Mouse (Mus musculus) liver, adult (tissue): ENCODE measurements around the gene Aco1.

Experiments
- GATA4 ChIP-seq: IDR thresholded peaks from 2 replicates; pipeline ENCODE4 v1.6.1; 2014; ENCODE audit warnings: mild to moderate bottlenecking, low read length; ENCODE audit not compliant: insufficient replicate concordance

The Aco1 gene

GRCm38 (mm10) chr4:40182651-40183320 is 39.9 kb downstream of the Aco1 start:
- TF ChIP-seq GATA4 = no peak

GRCm38 (mm10) chr4:40183781-40184180 is 40.9 kb downstream of the Aco1 start:
- TF ChIP-seq GATA4 = no peak

DNA sequence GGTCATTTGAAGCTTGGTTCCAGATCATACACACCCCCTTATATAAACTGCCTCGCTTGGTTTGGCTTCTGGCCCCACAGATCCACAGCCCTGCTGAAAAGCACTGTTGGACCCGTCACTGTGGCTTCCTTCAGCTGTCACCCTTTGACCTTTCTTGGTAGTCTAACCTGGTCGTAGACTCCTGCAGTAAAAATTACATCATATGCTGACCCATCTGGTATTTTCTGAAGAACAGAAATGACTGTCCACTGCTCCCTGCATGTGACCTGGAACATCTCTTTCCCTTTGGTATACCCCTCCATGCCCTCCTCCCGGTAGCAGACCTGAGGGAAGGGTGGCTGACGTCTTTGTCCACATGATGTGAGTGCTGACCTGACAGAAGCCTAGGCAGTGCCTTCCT is 41.6 kb downstream of the Aco1 start:
- no peak for TF ChIP-seq GATA4

DNA sequence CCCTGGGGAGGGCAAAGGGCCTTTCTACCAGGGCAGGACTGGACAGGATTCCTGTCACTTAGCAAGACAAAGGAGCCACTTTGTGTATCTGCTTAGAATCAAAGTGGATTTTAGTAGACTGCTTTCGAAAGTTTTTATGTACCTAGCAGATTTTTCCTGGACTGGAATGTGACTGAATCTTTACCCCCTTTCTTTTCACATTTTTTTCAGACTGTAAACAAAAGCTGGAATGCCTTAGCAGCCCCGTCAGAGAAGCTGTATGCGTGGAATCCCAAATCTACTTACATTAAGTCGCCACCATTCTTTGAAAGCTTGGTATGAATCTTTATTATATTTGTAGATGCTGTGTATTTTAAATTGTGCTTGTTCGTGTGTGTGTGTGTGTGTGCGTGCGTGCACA is 45.1 kb downstream of the Aco1 start:
- TF ChIP-seq GATA4 = no peak

DNA sequence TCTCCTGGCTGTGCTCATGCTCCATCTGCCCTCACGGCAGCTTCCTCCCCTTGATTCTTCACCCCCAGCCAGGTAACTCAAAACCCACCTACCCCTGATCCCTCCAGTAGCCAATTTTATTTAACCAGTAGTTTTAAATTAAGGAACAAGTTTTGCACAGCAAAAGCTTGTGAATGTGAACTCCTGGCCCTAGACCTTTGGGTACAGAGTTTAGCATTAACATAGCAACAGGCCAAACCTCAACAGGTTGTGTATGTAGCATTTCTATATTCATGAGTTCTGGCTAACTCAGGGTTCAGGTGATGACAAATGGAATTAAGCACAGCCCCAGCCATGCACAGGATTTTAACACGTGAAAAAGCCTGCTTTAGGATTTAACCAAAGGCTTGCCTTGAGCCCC is 49.4 kb downstream of the Aco1 start:
- no peak for TF ChIP-seq GATA4

GRCm38 (mm10) chr4:40193461-40193860 is 50.6 kb downstream of the Aco1 start:
- TF ChIP-seq GATA4 = no peak

GRCm38 (mm10) chr4:40195336-40195735 is 52.5 kb downstream of the Aco1 start:
- TF ChIP-seq GATA4 = no peak

- no peak for TF ChIP-seq GATA4
Observed at GRCm38 (mm10) chr4:40202205-40202604, 59.3 kb downstream of the Aco1 start.

DNA sequence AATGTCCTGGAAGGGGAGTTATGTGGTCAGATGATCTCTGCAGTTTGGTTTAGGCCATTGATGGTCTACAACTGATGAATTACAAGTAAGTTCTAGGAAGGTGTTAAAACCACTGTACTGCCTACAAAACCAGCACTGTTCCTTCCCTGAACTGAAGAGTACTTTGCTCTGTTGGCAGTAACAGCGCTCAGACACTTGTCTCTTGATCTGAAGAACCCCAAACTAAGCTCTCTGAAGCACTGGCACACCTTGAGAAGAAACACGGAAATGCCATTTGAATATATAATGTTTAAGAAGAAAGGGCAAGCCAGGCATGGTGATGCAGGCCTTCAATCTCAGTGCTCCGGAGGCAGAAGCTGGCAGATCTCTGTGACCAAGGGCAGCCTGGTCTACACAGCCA is 61.5 kb downstream of the Aco1 start:
- no peak for TF ChIP-seq GATA4

DNA sequence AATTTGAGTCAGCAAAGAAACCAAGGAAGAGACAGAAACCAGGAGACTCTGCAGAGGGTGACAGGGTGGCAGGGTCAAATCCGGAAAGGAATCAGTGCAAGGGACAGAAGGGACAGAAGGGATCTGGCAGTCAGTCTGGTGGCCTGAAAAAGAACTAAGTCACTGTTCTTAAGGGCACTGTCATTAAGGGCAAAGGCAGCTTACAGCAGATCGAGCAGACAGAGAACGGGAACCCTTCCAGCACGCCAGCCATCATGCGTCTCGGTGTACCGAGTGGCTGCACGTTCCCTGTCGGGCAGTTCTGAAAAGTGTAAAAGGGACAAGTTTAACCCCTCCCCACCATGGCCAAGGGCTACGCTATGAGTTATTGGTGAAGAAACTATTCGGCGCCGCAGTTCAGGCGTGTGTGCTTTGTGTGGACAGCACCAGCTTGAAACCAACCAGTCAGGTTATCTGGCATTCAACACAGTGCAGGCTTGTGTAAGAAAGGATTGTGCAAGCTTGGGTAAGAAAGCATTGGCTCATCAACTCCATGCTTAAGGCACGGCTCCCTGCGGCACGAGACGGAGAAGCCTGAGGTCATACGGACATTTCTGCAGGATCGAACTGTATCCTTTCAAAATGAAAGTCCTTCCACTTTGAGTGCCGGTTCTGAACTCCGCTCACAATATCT is 62.5 kb downstream of the Aco1 start:
- TF ChIP-seq GATA4 = no peak

DNA sequence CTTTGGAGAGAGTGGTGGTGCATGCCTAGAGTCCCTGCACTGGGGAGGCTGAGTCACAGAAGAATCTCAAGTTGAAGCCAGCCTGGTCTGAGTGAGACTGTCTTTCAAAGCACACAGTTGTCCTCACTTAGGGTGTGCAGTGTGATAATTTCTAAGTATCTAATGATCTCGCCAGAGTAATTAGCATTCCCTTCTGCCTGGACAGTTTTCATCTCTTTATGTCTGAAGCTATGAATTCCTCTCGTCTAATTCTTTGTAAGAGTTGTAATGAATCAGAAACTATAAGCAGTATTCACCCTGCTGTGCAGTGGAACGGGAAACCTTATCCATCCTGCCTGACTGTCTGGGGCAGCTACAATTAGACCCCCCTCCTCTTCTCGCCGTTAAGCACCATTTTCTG is 64.8 kb downstream of the Aco1 start:
- no peak for TF ChIP-seq GATA4

GRCm38 (mm10) chr4:40212177-40212576 is 69.3 kb downstream of the Aco1 start:
- no peak for TF ChIP-seq GATA4

DNA sequence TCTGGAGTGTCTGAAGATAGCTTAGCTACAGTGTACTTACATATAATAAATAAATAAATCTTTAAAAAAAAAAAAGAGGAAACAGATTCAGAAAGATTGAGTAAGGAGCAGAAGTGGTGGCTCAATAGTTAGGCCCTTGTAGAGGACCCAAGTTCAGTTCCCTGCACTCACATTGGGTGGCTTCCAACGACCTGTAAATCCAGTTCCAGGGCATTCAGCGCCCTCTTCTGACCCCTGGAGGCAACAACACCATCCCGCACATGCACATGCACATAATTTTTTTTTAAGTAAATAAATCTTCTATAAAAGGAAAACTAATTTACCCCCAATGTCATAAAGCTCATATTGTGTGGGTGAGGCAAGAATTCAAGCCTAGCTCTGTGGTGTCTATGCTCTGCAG is 75.0 kb downstream of the Aco1 start:
- TF ChIP-seq GATA4 = no peak

GRCm38 (mm10) chr4:40218382-40218781 is 75.5 kb downstream of the Aco1 start:
- no peak for TF ChIP-seq GATA4

- TF ChIP-seq GATA4 = no peak
Observed at GRCm38 (mm10) chr4:40220437-40220836, 77.6 kb downstream of the Aco1 start.

- TF ChIP-seq GATA4 = no peak
Observed at GRCm38 (mm10) chr4:40221004-40221760, 78.3 kb downstream of the Aco1 start.
